Mouse (Mus musculus) megakaryocyte, embryonic 14.5 days (primary cell): ENCODE measurements around the gene Xylt2. TPM values are rescaled to one million over a fixed set of nuclear protein-coding genes. Genes with fewer than 3 reads are reported as not detected.
"Not testable (repeated sequence)": the region's sequence is repeated elsewhere in the genome, so short reads cannot be mapped to it uniquely, and the experiment has no call there.

Source experiments
- H3K27me3 ChIP-seq: replicated peaks from 2 replicates; pipeline ENCODE3; 2012; ENCODE audit warnings: inconsistent platforms
- H3K36me3 ChIP-seq: replicated peaks from 2 replicates; pipeline ENCODE3; 2012; ENCODE audit warnings: low read length, inconsistent platforms, mixed read lengths
- H3K4me1 ChIP-seq: 2 replicates; pipeline ENCODE4 v1.6.1; 2012; ENCODE audit warnings: inconsistent platforms
- H3K4me3 ChIP-seq: replicated peaks from 2 replicates; pipeline ENCODE3; 2012; ENCODE audit warnings: moderate library complexity, mild to moderate bottlenecking, inconsistent platforms
- H3K9me3 ChIP-seq: 2 replicates; pipeline ENCODE4 v1.6.1; 2012; ENCODE audit warnings: inconsistent platforms
- FLI1 ChIP-seq: IDR thresholded peaks from 2 replicates; pipeline ENCODE4 v1.6.1; 2012; ENCODE audit warnings: low read length, inconsistent platforms, mixed read lengths
- GATA1 ChIP-seq: IDR thresholded peaks from 3 replicates; pipeline ENCODE4 v1.6.1; 2012; ENCODE audit warnings: mixed read lengths, low read length, inconsistent platforms, borderline replicate concordance
- polyA plus RNA-seq: library from polyadenylated mRNA; stranded (reverse); fragments of >175 nt; gene quantifications from 2 replicates; pipeline ENCODE4 v1.2.3, GENCODE M21; 2012; ENCODE audit warnings: low replicate concordance; ENCODE audit not compliant: insufficient read depth

The Xylt2 gene
- polyA plus RNA-seq, 1 experiment = 18.2 TPM

DNA sequence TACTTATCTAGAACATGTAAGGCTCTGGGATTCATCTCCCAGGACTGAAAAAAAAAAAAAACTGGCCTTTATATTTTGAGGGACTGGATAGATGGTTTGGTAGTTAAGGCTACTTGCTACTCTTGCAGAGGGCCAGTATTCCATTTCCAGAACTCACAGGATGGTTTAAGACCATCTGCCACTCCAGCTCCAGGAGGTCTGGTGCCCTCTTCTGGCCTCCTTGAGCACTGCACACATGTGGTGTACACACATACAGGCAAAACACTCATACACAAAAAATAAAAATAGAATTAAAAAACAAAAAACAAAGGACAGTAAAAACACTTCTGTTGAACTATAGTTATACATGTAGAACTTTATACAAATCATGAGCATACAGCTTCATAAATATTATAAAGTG lies 3.3 kb upstream of the Xylt2 start:
- no peak for TF ChIP-seq GATA1
- no peaks in the 10 kb centered on the region for H3K36me3 ChIP-seq
- H3K27me3 ChIP-seq = peaks cover 8% of the 10 kb centered on the region
- H3K9me3 ChIP-seq = no peaks in the 10 kb centered on the region
- H3K4me1 ChIP-seq = peaks cover 62% of the 10 kb centered on the region
- H3K4me3 ChIP-seq = no peak overlapping the region

DNA sequence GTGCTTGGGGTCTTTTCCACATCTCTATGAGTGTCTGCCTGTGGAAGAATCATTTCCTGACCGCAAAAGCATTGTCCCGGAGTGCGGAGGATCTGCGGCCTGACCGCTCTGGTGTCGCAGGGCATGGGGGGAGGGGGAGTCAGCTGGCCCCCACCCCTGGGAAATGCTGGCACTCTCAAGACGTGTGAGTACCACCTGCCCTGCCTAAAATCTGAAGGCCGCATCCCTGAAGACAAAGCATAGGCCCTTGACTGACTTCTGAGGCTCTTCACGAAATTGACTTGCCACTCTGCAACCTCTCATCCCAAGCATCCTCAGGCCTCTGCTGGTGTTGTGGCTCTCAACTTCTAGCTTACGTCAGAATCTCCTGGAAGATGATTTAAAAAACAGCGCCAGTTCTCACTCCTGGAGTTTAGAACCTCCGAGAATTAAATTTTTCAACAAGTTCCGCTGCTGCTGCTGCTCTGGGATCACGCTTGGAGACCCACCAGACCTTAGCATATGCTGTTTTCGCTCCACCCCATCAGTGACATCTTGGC lies 361 bp upstream of the Xylt2 start:
- Histone ChIP-seq H3K27me3 (peaks cover 10% of the 10 kb centered on the region), H3K9me3 (no peaks in the 10 kb centered on the region), H3K4me3 (peak overlapping the region; percentile 100), H3K4me1 (peaks cover 63% of the 10 kb centered on the region), H3K36me3 (peaks cover 10% of the 10 kb centered on the region)
- TF ChIP-seq GATA1 = no peak
- no peak for TF ChIP-seq FLI1

DNA sequence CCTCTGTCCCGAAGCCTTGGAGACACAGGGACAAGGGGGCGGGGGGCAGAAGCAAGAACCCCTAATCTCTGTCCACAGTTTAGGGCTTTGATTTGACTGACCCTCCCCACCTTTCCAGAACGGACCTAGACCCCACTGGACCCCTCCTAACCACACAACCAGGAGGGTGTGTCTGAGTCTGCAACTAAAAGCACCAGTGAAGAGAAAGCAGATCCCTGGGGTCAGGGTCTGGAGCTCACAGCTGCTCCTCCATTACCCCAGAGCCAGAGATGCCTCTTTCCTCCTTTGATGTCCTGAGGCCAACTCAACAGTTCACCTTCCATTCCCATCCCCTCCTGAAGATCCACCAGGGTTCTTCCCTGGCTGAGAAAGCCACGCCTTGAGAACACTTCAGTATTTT lies 1.0 kb downstream of the Xylt2 start:
- H3K27me3 ChIP-seq = peaks cover 17% of the 10 kb centered on the region
- TF ChIP-seq GATA1 (no peak), FLI1 (no peak)
- no peaks in the 10 kb centered on the region for H3K9me3 ChIP-seq
- H3K4me1 ChIP-seq = peaks cover 60% of the 10 kb centered on the region
- H3K36me3 ChIP-seq = peaks cover 10% of the 10 kb centered on the region
- H3K4me3 ChIP-seq = peak overlapping the region; percentile 100

DNA sequence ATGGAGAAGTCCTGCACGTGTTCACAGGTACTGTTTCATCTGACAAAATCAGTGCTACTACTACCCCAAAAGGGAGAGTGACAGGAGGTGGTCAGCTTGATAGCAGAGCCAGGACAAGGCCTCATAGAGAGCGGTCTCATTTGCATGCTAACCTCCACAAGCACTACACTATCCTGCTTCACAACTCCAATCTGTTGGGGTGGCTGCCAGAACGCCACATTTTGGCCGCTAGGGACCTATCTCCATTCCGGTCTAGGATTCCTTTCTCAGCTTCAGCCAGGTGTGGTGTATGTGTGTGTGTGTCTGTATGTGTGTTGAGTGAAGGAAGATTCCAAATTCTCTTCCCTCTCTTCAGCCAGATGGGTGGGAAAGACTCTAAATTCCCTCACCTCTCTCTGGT lies 1.9 kb downstream of the Xylt2 start:
- H3K9me3 ChIP-seq = no peaks in the 10 kb centered on the region
- no peak for TF ChIP-seq FLI1
- H3K36me3 ChIP-seq = peaks cover 15% of the 10 kb centered on the region
- peaks cover 57% of the 10 kb centered on the region for H3K4me1 ChIP-seq
- H3K27me3 ChIP-seq = peaks cover 17% of the 10 kb centered on the region
- H3K4me3 ChIP-seq = peak overlapping the region; percentile 100

DNA sequence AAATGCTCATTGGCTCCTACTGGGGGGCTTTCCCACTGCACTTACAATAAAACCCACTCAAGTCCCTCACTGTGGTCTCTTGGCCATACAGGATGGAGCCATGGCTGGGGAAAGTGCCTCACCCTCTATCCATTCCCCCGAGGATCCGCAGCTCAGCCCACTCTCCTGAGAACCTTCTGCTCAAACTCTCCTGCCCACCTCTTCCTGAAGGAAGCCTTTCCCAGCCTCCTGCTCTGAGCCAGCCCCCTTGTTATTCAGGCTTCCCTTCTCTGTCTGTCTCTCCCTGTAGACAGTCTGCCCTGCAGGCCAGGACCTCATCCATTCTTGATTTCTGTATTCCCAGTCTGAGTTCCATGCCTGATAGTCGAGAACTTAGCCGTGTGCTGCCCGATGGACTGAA lies 2.3 kb downstream of the Xylt2 start:
- peaks cover 20% of the 10 kb centered on the region for H3K36me3 ChIP-seq
- peak overlapping the region; percentile 64 for H3K4me3 ChIP-seq
- peaks cover 57% of the 10 kb centered on the region for H3K4me1 ChIP-seq
- no peak for TF ChIP-seq FLI1
- no peak for TF ChIP-seq GATA1
- peaks cover 17% of the 10 kb centered on the region for H3K27me3 ChIP-seq
- H3K9me3 ChIP-seq = no peaks in the 10 kb centered on the region

DNA sequence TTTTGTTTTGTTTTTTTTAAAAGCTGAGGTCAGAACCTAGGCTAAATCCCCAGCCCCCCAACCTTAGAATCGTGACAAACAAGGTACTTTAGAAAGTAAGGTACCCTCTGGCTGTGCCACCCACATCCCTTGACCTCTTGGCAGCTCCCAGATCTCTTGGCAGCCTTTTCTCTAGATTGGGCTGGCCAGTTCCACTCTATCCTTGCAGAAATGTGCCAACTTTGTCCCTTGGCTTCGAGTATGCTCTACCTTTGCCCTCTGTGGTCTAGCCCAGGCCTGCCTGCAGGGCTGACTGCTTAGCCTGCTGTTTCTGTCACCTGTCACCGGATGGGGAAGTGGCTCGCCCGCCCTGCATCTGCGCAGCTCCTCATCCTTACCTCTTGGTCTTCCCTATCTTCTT lies 12.0 kb downstream of the Xylt2 start:
- TF ChIP-seq GATA1 = no peak
- no peak for TF ChIP-seq FLI1
- Histone ChIP-seq H3K9me3 (no peaks in the 10 kb centered on the region), H3K4me3 (no peak overlapping the region), H3K4me1 (peaks cover 10% of the 10 kb centered on the region; the same call in 1 of the 2 replicates), H3K27me3 (no peaks in the 10 kb centered on the region), H3K36me3 (peaks cover 96% of the 10 kb centered on the region)

DNA sequence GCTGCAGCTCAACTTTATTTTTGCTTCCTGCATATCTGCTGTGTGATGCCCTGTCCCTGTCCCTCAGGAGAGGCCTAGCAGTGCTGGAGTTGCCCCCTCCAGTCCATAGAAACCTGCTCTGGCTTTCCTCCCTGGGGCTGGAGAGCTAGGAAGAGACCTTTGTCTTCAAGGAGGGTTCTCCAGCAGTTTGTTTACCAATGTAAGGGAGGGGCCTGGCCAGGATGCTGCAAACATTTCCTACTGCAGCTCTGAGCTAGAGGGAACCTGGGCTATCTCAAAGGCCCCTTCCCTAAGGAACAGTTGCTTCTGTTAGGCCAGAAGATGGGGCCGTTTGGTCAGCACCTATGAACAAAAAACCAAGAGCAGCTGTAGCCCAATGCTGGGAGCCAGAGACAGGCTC lies 16.0 kb downstream of the Xylt2 start:
- Histone ChIP-seq H3K4me3 (no peak overlapping the region), H3K27me3 (no peaks in the 10 kb centered on the region), H3K36me3 (peaks cover 94% of the 10 kb centered on the region), H3K4me1 (peaks cover 11% of the 10 kb centered on the region; the same call in 1 of the 2 replicates), H3K9me3 (no peaks in the 10 kb centered on the region)
- TF ChIP-seq FLI1 = no peak
- TF ChIP-seq GATA1 = no peak

- H3K36me3 ChIP-seq = peaks cover 55% of the 10 kb centered on the region
- H3K4me1 ChIP-seq = peaks cover 32% of the 10 kb centered on the region
- H3K4me3 ChIP-seq = peak within 1 kb of the TSS; percentile 98
- TF ChIP-seq GATA1 = no peak
- peak; percentile 64; the same call in 1 of the 2 replicates for TF ChIP-seq FLI1
- no peaks in the 10 kb centered on the region for H3K27me3 ChIP-seq
- H3K9me3 ChIP-seq = no peaks in the 10 kb centered on the region
Observed at GRCm38 (mm10) chr11:94653663-94654436, 23.5 kb downstream of the Xylt2 start, which contains the start of the genes Mrpl27 and Eme1. Gene Mrpl27 (plus strand): TSS chr11:94653767. Gene Eme1 (minus strand): TSS chr11:94653964.

GRCm38 (mm10) chr11:94652973-94653372 lies 24.3 kb downstream of the Xylt2 start:
- Histone ChIP-seq H3K4me3 (peak overlapping the region; percentile 98), H3K9me3 (no peaks in the 10 kb centered on the region), H3K27me3 (no peaks in the 10 kb centered on the region), H3K36me3 (peaks cover 54% of the 10 kb centered on the region), H3K4me1 (peaks cover 32% of the 10 kb centered on the region)
- TF ChIP-seq FLI1 (no peak), GATA1 (no peak)

DNA sequence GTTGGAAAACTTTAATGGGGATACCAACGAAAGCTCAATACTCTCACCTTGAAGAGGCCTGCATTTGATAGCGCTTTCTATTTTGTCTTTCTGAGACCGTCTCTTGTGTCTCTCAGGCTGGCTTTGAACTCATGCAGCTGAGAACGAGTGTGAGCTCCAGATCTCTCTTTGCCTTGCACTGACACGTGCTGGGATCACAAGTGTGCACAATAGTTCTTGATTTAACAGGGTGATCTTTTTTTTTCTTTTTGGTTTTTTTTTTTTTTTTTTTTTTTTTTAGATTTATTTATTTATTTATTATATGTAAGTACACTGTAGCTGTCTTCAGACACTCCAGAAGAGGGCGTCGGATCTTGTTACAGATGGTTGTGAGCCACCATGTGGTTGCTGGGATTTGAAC lies 26.1 kb downstream of the Xylt2 start:
- H3K9me3 ChIP-seq, H3K4me3 ChIP-seq, H3K27me3 ChIP-seq: not testable (repeated sequence)
- peaks cover 54% of the 10 kb centered on the region for H3K36me3 ChIP-seq
- peaks cover 29% of the 10 kb centered on the region for H3K4me1 ChIP-seq
